Mouse (Mus musculus) E14TG2a.4 (cell line): ENCODE data around the gene Timmdc1.

ENCODE experiments used
- CTCF ChIP-seq: conservative IDR thresholded peaks from 2 replicates; pipeline ENCODE4 v1.5.1; 2014; ENCODE audit warnings: low read length
- NANOG ChIP-seq: IDR thresholded peaks from 2 replicates; pipeline ENCODE4 v1.6.1; 2014; ENCODE audit warnings: borderline replicate concordance, low read length, mixed read lengths
- POU5F1 ChIP-seq: IDR thresholded peaks from 2 replicates; pipeline ENCODE4 v1.6.1; 2014; ENCODE audit warnings: low read length, borderline replicate concordance

- no peak for TF ChIP-seq CTCF
- TF ChIP-seq NANOG, result no peak
- TF ChIP-seq POU5F1, result no peak
These were observed 69.3 kb downstream of the Timmdc1 start for GRCm38 (mm10) chr16:38453203-38453553.
